Mouse (Mus musculus): ENCODE results near the gene Sbf2.

GRCm38 (mm10) chr7:110305486-110305885 is 309.2 kb downstream of the Sbf2 start:
- TF ChIP-seq CTCF (IDR thresholded peaks at IDR 0.05; ENCODE audit: low read depth, low read length), result no peak
- no peak for TF ChIP-seq POLR2A (IDR thresholded peaks at IDR 0.05; ENCODE audit: extremely low read depth, insufficient read depth, low read length)

Measured in liver, adult 2 months (tissue).